Mouse (Mus musculus): Measurements from ENCODE around the gene Rbm44.

Gene Rbm44

DNA sequence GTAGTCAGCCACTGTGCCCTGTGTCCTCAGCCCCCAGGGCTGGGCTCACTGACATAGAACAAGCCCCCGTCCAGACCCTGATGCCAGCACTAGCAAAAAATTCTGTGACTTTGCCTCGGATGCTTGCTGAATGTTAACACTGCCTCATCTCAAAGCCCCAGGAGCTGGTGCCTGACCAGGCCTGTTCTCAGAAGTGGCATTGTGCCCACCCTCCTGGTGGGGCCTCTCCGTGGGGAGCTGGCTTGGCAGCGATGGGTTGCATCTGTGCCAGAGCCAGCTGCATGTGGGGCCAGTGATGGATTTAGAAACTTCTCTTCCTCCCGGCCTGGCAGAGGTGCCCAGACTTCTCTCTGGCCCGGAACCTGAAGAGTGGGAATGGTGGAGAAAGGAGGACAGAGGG, 64.9 kb downstream of the Rbm44 start:
- DNase-seq (ENCODE audit: low spot score), result no peak

DNA sequence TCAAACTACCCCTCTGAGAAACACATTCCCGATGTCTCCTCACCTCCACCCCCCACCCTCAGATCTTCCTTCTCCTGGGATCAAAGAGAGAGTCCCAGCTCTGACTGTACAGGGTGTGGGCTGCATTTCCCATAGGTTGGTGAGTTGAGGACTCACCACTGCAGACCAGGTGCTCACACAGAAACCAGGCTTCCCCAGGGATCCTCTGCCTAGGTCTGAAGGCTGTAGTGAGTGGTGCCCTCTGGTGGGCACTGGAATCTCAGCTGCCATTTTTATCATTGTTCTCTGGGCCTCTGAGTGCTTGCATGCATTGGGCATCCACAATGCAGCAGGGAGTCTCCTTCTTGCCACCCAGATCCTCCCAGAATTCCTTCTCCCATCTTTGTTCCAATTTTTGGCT, 66.2 kb downstream of the Rbm44 start:
- DNase-seq (ENCODE audit: low spot score), result no peak

DNA sequence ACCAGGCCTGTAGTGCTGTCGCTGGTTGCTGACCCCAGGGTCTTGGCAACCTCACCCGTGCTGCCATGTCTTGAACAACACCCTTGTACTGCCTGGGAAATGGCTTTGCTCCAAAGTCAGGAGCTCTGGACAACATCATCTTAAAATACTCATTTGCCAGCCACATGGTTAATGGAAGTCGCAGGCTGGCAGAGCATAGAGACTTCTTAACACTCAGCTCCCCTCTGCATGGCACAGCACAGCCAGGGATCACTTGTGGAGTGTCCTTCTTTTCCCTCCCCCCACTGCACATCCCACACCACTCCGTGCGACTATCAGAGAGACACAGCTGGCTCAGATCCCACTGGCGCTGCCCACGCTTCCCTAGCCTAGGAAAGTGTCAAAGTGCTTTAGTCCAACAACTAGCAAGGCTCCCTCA, 66.7 kb downstream of the Rbm44 start:
- no peak for DNase-seq (ENCODE audit: low spot score)

DNA sequence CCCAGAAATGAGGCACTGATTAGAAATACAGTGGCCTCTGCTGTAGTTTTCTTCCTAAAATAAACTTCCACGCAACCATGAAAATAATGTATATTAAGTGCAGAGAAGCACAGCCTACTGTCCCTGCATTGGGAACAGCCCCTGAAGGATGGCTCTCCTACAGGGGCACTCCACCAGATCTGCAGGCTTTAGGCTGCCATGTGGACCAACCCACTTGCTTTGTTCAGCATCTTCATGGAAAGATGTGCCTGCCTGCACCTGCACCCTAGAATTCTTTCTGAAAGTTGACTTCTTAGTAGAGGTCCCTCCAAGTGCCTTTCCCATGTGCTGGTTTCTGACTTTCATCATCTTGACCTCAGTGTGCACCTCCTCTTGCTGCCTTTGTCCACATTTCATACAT, 70.4 kb downstream of the Rbm44 start:
- no peak for DNase-seq (ENCODE audit: low spot score)

DNA sequence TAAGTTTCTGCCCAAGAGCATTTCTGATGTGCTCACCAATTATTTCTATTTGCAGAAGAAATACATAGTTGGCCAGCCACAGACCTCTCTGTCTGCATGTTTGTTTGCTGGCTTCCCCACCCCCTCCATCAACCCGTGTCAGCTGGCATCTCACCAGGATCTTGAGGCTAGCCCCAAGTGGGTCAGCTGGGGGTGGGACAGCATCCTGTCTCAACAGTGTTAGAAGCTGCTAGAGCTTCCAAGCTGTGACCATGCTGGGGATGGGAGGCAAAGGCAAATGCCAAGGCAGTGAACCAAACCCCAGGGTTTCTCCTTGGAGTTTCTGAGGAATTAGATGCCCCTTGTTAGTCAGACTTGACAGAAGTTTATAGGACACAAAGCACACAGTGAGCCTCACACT, 71.1 kb downstream of the Rbm44 start:
- DNase-seq (ENCODE audit: low spot score), result no peak

DNA sequence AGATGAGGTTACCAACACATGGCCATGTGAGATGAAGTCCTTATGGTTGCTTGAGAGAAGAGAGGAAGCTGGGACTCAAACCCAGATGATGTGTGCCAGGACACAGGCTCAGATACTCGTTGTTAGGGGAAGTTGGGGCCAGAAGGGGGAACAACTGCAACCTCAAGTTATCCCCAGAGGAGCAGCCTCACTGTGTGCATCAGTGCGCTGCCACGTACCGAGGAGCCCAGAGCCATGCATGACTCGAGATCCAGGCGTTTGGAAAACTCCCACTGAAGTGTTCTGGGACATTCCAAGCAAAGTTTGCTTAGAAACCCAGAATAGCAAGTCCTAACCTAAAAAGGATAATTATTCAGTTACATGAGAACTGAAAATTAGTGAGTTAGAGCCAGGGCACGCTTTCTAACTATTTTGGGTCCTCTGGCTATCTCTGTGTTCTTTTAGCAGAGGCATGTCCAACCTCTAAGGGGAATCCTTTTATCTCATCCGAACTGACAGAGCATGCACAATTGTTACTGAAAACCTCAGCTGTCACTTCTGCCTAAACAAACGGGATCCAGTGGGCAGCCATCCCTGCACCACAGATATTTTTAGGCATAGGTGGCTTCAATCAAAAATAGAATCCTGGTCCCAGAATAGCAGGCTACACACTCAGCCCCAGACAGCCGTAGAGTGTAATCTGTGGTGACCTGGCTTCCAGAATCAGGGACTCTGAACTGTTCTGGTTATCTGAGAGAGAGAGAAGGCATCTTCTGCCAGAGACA, 71.8 kb downstream of the Rbm44 start:
- DNase-seq (ENCODE audit: low spot score), result no peak

DNA sequence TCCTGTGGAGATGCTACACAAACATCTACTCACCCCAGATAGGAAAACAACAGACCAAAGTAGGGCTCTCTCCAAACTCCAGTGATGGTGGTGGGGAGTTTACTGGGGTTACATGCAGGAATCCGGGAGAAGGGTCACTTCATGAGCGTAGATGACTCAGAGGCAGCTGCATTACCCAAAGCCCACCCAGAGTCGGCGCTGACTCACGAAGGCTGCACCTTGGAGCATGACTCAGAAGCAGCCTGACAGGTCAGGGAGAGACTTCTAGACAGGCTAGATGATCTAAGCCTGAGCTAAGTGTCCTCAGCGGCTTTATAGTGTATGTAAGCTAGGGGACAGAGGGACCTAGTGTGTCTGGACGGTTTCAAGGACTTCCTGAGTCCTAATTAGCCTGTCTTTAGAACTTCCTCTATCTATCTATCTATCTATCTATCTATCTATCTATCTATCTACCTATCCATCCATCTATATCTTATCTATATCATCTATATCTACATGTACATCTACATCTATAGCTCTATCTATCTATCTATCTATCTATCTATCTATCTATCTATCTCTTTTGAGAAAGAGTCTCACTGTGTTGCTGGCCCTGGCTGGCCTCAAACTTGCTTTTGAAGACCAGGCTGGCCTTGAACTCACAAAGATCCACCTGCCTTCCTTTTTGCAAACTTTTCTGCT, 74.9 kb downstream of the Rbm44 start:
- DNase-seq (ENCODE audit: low spot score), result no peak

DNA sequence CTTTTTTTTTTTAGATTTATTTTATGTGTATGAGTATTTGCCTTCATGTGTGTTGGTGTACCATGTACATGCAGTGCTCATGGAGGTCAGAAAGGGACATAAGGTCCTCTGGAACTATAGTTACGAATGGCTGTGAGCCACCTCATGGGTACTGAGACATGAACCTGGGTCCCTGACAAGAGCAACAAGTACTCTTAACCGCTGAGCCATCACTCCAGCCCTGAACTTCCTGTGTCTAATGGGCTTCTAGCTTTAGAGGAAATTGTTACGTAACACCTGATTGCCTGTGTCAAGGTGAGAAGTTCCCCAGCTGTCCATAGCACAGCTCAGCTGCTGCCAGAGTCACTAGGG, 75.4 kb downstream of the Rbm44 start:
- DNase-seq (ENCODE audit: low spot score), result no peak
